Mouse (Mus musculus) left cerebral cortex, adult 11 months (tissue): ENCODE results near the gene Ccr3.
"Not testable (repeated sequence)": the region's sequence is repeated elsewhere in the genome, so short reads cannot be mapped to it uniquely, and the experiment has no call there.

ENCODE experiments used
- DNase-seq: peaks from one replicate; pipeline ENCODE4 v3.0.0; 2022; ENCODE audit warnings: low spot score

Ccr3 gene

GRCm38 (mm10) chr9:124040932-124041331 is 19.2 kb downstream of the Ccr3 start:
- no peak for DNase-seq

GRCm38 (mm10) chr9:124053532-124053931 is 31.8 kb downstream of the Ccr3 start:
- DNase-seq: no peak

- DNase-seq: no peak
Observed at GRCm38 (mm10) chr9:124056158-124056709, 34.5 kb downstream of the Ccr3 start.

- no peak for DNase-seq
Observed at GRCm38 (mm10) chr9:124059660-124060352, 38.0 kb downstream of the Ccr3 start.

GRCm38 (mm10) chr9:124061474-124062432 is 40.0 kb downstream of the Ccr3 start:
- not testable (repeated sequence) for DNase-seq

- no peak for DNase-seq
Observed at GRCm38 (mm10) chr9:124066572-124067103, 44.9 kb downstream of the Ccr3 start.

- DNase-seq: no peak
Observed at GRCm38 (mm10) chr9:124068098-124069058, 46.6 kb downstream of the Ccr3 start.

GRCm38 (mm10) chr9:124071506-124071905 is 49.7 kb downstream of the Ccr3 start:
- no peak for DNase-seq

GRCm38 (mm10) chr9:124079803-124080202 is 58.0 kb downstream of the Ccr3 start:
- no peak for DNase-seq

- DNase-seq: not testable (repeated sequence)
Observed at GRCm38 (mm10) chr9:124080471-124080870, 58.7 kb downstream of the Ccr3 start.
